Mouse (Mus musculus): Measurements from ENCODE around the gene Cyp2a4. TPM values are rescaled to one million over a fixed set of nuclear protein-coding genes. Genes with fewer than 3 reads are reported as not detected.

Cyp2a4 gene
- polyA plus RNA-seq, 1 experiment = not detected

Other genes starting within 250 kb of the Cyp2a4 start
- gene Cyp2b13, start 245.7 kb upstream of the Cyp2a4 start, polyA plus RNA-seq (2012; rRNA removed) = not detected in 2 replicates
- gene Cyp2b9, start 133.8 kb upstream of the Cyp2a4 start, polyA plus RNA-seq (2012; rRNA removed) = not detected in 2 replicates
- gene Vmn1r184, start 46.8 kb upstream of the Cyp2a4 start, polyA plus RNA-seq (2012; rRNA removed) = not detected in 2 replicates
- not detected in 2 replicates for gene Nlrp9c, start 96.5 kb downstream of the Cyp2a4 start, polyA plus RNA-seq (2012; rRNA removed)
- not detected in 2 replicates for gene Nlrp4a, start 127.9 kb downstream of the Cyp2a4 start, polyA plus RNA-seq (2012; rRNA removed)
- gene Nlrp9a, start 227.9 kb downstream of the Cyp2a4 start, polyA plus RNA-seq (2012; rRNA removed) = not detected in 2 replicates

Data from spleen, adult 2 months (tissue).